Mouse (Mus musculus): Measurements from ENCODE around the gene Sh3glb1. TPM values are rescaled to one million over a fixed set of nuclear protein-coding genes. Genes with fewer than 3 reads are reported as not detected.
"Not testable (repeated sequence)": the region's sequence is repeated elsewhere in the genome, so short reads cannot be mapped to it uniquely, and the experiment has no call there.

The Sh3glb1 gene
- polyA plus RNA-seq (2014; fragmentation: Nextera tagmentation; extraction: Ambion mirVana): 110 and 119 TPM in 2 replicates

DNA sequence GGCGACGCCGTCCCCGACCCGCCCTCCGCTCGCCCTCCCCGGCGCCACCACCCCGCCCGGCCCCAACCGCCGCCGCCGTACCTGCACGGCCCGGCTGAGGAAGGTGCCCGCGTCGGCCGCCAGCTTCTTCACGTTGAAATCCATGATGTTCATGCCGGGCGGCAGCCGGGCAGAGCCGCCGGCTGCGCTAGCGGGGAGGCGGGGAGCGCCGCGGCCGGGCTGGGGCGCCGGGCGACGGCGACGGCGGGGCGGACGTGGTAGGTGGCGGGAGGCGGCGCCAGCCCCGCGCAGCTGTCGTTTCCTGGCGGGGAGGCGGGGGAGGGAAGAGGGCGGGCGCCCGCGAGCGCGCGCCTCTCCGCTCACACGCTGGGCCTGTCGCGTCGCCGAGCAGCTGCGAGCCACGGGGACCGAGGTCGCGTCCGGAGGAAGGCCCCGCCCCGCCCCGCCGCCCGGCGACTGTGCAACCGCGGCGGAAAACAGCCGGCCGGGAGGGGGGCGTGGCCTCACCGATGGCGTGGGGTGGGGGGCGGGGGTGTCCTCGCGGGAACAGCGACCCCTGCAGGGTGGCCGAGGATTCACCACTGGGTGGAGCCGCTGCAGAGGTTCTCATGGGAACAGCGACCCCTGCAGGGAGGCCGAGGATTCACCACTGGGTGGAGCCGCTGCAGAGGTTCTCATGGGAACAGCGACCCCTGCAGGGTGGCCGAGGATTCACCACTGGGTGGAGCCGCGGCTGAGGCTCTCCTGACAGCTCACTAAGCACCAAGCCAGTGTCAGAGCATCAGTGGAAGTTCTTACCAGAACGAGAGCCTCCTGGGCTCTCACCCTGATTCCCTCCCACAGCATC lies at the start of gene Sh3glb1:
Gene Sh3glb1, minus strand, starts transcription at position 435 of the 847 bp plus-strand sequence.
- peaks cover 21% of the 10 kb centered on the region for H3K4me1 ChIP-seq (ENCODE audit: control insufficient read depth, insufficient read depth, low read length)
- no peaks in the 10 kb centered on the region for H3K27me3 ChIP-seq (ENCODE audit: control insufficient read depth, insufficient read depth, low read length)
- WGBS: under 1% methylated on average over 86 of the region's 98 CpGs
- peak within 1 kb of the TSS; percentile 84 for H3K4me2 ChIP-seq (ENCODE audit: low read length)
- H3K4me3 ChIP-seq (replicated peaks; ENCODE audit: low read depth, low read length): peak within 1 kb of the TSS; percentile 83
- H3K27ac ChIP-seq (replicated peaks; ENCODE audit: low read depth, low read length): peak within 1 kb of the TSS; percentile 98
- DNase-seq (peak; percentile 96), ATAC-seq (ENCODE audit: low FRiP score, low TSS enrichment) (peak; percentile 93)
- H3K36me3 ChIP-seq (ENCODE audit: control insufficient read depth, insufficient read depth, low read length): no peaks in the 10 kb centered on the region
- no peaks in the 10 kb centered on the region for H3K9me3 ChIP-seq (ENCODE audit: control insufficient read depth, low read length)
- H3K9ac ChIP-seq (replicated peaks; ENCODE audit: low read length): peak within 1 kb of the TSS; percentile 88

DNA sequence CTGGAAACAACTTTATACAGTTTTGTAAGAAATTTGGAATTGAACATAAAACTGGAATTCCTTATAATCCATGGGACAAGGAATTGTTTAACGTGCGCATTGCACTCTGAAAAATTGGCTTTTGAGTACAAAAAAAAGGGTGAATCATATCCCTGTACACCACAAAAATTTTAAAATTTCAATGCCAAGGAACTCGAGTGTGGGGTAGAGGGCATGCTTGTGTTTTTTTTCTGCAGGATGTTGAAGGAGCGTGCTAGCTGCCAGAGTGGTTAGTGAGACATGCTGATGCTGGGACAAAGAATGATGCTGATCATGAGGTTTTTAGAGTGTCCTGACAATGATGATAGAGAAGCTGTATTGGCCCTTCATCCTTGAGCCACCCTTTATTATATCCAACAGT lies 45.0 kb upstream of the Sh3glb1 start:
- H3K9me3 ChIP-seq (ENCODE audit: control insufficient read depth, low read length): no peaks in the 10 kb centered on the region
- no peak for DNase-seq
- 91% methylated on average over 4 of the region's 4 CpGs for WGBS
- H3K36me3 ChIP-seq (ENCODE audit: control insufficient read depth, insufficient read depth, low read length): no peaks in the 10 kb centered on the region
- no peak overlapping the region for H3K4me2 ChIP-seq (ENCODE audit: low read length)
- no peak for ATAC-seq (ENCODE audit: low FRiP score, low TSS enrichment)
- no peak overlapping the region for H3K4me3 ChIP-seq (replicated peaks; ENCODE audit: low read depth, low read length)
- no peaks in the 10 kb centered on the region for H3K27me3 ChIP-seq (ENCODE audit: control insufficient read depth, insufficient read depth, low read length)
- H3K9ac ChIP-seq (replicated peaks; ENCODE audit: low read length): no peak overlapping the region
- no peaks in the 10 kb centered on the region for H3K4me1 ChIP-seq (ENCODE audit: control insufficient read depth, insufficient read depth, low read length)
- H3K27ac ChIP-seq (replicated peaks; ENCODE audit: low read depth, low read length): no peak overlapping the region

GRCm38 (mm10) chr3:144761454-144761853 lies 41.3 kb upstream of the Sh3glb1 start:
- no peak overlapping the region for H3K4me2 ChIP-seq (ENCODE audit: low read length)
- H3K4me3 ChIP-seq (replicated peaks; ENCODE audit: low read depth, low read length): no peak overlapping the region
- H3K4me1 ChIP-seq (ENCODE audit: control insufficient read depth, insufficient read depth, low read length): no peaks in the 10 kb centered on the region
- no peaks in the 10 kb centered on the region for H3K9me3 ChIP-seq (ENCODE audit: control insufficient read depth, low read length)
- H3K27ac ChIP-seq (replicated peaks; ENCODE audit: low read depth, low read length): no peak overlapping the region
- WGBS: 81% methylated on average over 6 of the region's 6 CpGs
- no peak for DNase-seq
- H3K9ac ChIP-seq (replicated peaks; ENCODE audit: low read length): no peak overlapping the region
- ATAC-seq (ENCODE audit: low FRiP score, low TSS enrichment): no peak
- H3K36me3 ChIP-seq (ENCODE audit: control insufficient read depth, insufficient read depth, low read length): no peaks in the 10 kb centered on the region
- no peaks in the 10 kb centered on the region for H3K27me3 ChIP-seq (ENCODE audit: control insufficient read depth, insufficient read depth, low read length)

DNA sequence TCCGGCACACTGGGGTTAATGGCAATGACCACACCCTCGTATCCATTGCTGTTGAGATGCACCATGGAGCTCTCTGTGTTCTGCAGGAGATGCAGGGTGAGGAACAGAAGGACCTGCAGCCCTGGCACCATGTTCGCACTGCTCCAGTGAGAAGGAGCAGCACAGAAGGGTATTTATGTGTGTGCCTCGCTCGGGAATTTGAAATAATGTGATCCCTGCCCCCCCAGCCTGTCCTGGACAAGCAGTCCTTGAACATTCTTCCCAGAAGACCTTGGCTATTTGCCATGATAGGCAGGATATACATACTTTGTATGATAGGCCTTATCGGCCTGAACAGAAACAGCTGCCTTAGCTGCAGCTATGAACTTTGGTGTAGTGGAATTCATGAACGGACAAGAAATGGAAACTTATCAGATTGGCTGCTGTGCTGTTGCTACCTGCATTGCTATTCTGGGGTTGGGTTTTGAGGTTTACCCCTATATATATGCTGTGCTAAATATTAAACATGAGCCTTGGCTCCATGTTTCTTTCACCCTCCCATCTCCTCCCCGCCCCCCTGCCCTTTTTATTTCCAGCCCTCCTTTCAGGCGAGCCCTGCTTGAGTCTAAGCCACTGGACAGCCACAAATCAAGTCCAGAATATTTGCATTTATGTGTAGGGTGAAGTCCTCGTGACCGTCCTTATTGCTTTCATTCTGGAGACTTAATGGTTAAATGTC lies 40.6 kb upstream of the Sh3glb1 start, which contains the start of gene Clca3a1:
Gene Clca3a1, minus strand, starts transcription at position 386 of the 718 bp plus-strand sequence.
- H3K27me3 ChIP-seq (ENCODE audit: control insufficient read depth, insufficient read depth, low read length): no peaks in the 10 kb centered on the region

DNA sequence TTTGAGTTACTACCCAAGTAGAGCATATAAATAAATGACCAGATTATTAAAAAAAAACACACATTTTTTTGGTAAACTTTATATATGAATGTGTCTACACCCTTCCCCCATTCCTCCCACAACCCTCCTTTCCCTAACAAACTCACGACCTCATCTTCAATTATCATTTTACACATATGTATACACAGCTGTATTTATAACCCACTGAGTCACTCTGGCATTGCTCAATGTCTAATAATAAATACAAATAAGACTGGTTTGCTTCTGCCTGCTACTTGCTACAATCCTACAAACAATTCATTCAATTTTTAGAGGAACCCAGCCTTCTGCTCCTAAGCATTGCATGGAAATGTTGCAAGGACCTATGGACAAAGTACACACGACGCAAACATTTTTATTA lies 39.6 kb upstream of the Sh3glb1 start:
- Histone ChIP-seq H3K36me3 (ENCODE audit: control insufficient read depth, insufficient read depth, low read length) (no peaks in the 10 kb centered on the region), H3K4me3 (replicated peaks; ENCODE audit: low read depth, low read length) (no peak overlapping the region), H3K27ac (replicated peaks; ENCODE audit: low read depth, low read length) (no peak overlapping the region), H3K4me1 (ENCODE audit: control insufficient read depth, insufficient read depth, low read length) (no peaks in the 10 kb centered on the region), H3K9ac (replicated peaks; ENCODE audit: low read length) (no peak overlapping the region), H3K4me2 (ENCODE audit: low read length) (no peak overlapping the region), H3K27me3 (ENCODE audit: control insufficient read depth, insufficient read depth, low read length) (no peaks in the 10 kb centered on the region), H3K9me3 (ENCODE audit: control insufficient read depth, low read length) (no peaks in the 10 kb centered on the region)
- 87% methylated on average over 3 of the region's 3 CpGs for WGBS
- DNase-seq (no peak), ATAC-seq (ENCODE audit: low FRiP score, low TSS enrichment) (no peak)

More for the DNA sequence above, 40.6 kb upstream of the Sh3glb1 start, which contains the start of gene Clca3a1:
- no peaks in the 10 kb centered on the region for H3K4me1 ChIP-seq (ENCODE audit: control insufficient read depth, insufficient read depth, low read length)
- H3K9ac ChIP-seq (replicated peaks; ENCODE audit: low read length): no peak within 1 kb of the TSS
- H3K36me3 ChIP-seq (ENCODE audit: control insufficient read depth, insufficient read depth, low read length): no peaks in the 10 kb centered on the region
- 84% methylated on average over 9 of the region's 11 CpGs for WGBS
- ATAC-seq (ENCODE audit: low FRiP score, low TSS enrichment) (no peak), DNase-seq (no peak)
- no peaks in the 10 kb centered on the region for H3K9me3 ChIP-seq (ENCODE audit: control insufficient read depth, low read length)
- no peak within 1 kb of the TSS for H3K4me2 ChIP-seq (ENCODE audit: low read length)
- no peak within 1 kb of the TSS for H3K4me3 ChIP-seq (replicated peaks; ENCODE audit: low read depth, low read length)
- H3K27ac ChIP-seq (replicated peaks; ENCODE audit: low read depth, low read length): no peak within 1 kb of the TSS

DNA sequence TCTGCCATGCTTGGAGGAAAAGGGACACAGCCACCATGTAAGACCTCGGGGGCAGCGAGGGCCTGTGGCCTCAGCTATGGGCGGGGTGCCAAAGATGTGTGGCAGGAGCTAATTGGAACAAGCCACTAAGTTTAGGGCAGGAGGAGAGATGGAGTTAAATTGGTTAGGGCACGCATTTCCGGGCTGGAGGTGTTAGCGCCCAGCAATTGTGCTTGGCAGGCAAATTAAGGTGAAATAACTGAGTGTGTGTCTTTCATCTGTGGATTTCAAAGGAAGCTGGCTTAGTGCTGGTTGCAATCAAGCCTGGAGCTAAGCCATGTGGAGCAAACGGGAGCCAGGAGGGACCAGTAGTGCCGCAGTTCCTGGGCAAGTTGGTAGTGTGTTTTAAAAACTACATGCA lies 36.0 kb upstream of the Sh3glb1 start:
- not testable (repeated sequence) for H3K9me3 ChIP-seq (ENCODE audit: control insufficient read depth, low read length); H3K27me3 ChIP-seq (ENCODE audit: control insufficient read depth, insufficient read depth, low read length); H3K27ac ChIP-seq (replicated peaks; ENCODE audit: low read depth, low read length); H3K4me3 ChIP-seq (replicated peaks; ENCODE audit: low read depth, low read length); H3K36me3 ChIP-seq (ENCODE audit: control insufficient read depth, insufficient read depth, low read length); H3K9ac ChIP-seq (replicated peaks; ENCODE audit: low read length); H3K4me2 ChIP-seq (ENCODE audit: low read length); H3K4me1 ChIP-seq (ENCODE audit: control insufficient read depth, insufficient read depth, low read length); DNase-seq; ATAC-seq (ENCODE audit: low FRiP score, low TSS enrichment)
- 86% methylated on average over 8 of the region's 8 CpGs for WGBS

DNA sequence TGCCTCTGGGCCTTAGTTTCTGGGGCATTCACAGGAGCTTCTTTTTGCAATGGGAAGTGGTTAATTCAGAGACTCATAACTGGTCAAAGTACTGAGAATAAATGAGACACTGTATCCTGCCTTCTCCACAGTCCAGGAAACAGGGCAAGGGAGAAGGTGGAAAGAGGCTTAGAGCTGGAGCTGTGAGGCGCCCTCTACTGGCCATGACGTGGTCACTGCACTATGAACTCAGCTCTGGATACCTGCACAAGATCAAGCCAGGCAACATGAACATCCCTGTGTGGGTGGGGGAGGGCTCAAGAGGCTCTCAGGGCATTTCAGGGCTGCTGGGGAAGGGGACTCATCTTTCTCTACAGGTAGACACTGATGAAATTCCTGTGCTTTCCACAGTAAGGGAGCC lies 33.0 kb upstream of the Sh3glb1 start:
- DNase-seq: no peak
- Histone ChIP-seq H3K27ac (replicated peaks; ENCODE audit: low read depth, low read length) (no peak overlapping the region), H3K4me2 (ENCODE audit: low read length) (no peak overlapping the region), H3K36me3 (ENCODE audit: control insufficient read depth, insufficient read depth, low read length) (no peaks in the 10 kb centered on the region), H3K4me3 (replicated peaks; ENCODE audit: low read depth, low read length) (no peak overlapping the region), H3K27me3 (ENCODE audit: control insufficient read depth, insufficient read depth, low read length) (no peaks in the 10 kb centered on the region), H3K9ac (replicated peaks; ENCODE audit: low read length) (no peak overlapping the region), H3K9me3 (ENCODE audit: control insufficient read depth, low read length) (no peaks in the 10 kb centered on the region), H3K4me1 (ENCODE audit: control insufficient read depth, insufficient read depth, low read length) (no peaks in the 10 kb centered on the region)
- ATAC-seq (ENCODE audit: low FRiP score, low TSS enrichment): no peak
- 2% methylated on average over 2 of the region's 2 CpGs for WGBS

DNA sequence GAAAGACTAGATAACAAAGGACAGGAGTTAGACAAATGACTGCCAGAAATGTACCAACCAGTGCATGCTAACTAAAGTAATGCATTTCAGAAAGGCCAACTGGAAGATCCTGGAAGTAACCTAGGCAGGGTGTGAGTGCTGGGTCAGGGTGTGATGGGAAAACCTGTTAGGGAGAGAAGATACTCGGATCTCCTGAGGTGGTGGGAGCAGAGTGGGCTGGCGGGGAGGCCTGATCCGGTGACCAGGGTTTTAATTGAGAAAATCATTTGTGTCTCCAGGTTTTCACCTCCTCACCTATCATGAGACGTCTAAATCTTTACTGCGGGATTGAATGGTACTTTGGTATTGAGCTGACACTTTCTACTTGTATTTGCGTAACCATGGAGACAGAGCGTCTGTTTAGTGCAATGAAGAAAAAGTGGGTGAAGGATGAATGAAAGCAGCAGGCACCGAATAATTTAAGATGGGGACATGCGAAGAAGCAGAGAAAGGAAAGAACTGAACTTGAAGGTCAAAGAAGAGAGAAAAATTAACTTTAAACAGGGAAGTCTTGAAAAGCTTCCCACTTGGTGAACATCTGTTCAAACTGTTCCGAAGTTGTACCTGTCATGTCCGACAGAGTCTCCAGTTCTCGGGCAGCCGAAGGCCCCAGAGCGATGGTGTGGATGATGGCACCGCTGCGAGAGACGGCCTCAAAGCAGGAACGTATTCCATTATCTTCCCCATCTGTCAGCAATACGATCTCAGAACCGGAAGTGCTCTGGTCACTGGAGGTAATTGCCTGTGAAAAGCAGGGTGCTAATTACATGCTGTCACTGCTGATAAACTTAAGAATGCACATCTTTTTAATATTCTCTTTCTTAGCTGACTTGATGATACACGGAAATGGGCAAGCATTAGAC lies 29.2 kb upstream of the Sh3glb1 start:
- not testable (repeated sequence) for H3K27ac ChIP-seq (replicated peaks; ENCODE audit: low read depth, low read length); H3K4me1 ChIP-seq (ENCODE audit: control insufficient read depth, insufficient read depth, low read length); H3K36me3 ChIP-seq (ENCODE audit: control insufficient read depth, insufficient read depth, low read length); H3K4me2 ChIP-seq (ENCODE audit: low read length); H3K9ac ChIP-seq (replicated peaks; ENCODE audit: low read length); DNase-seq; H3K27me3 ChIP-seq (ENCODE audit: control insufficient read depth, insufficient read depth, low read length); H3K9me3 ChIP-seq (ENCODE audit: control insufficient read depth, low read length); H3K4me3 ChIP-seq (replicated peaks; ENCODE audit: low read depth, low read length)
- WGBS: 43% methylated on average over 18 of the region's 21 CpGs
- ATAC-seq (ENCODE audit: low FRiP score, low TSS enrichment): peak; percentile 43
